Mouse (Mus musculus) lung, adult 2 months (tissue): ENCODE measurements around the gene Syt1.

Experiments used
- CTCF ChIP-seq: fragments of 200-500 bp; IDR thresholded peaks from 2 replicates; pipeline ENCODE4 v1.5.1; 2011; ENCODE audit warnings: mild to moderate bottlenecking, low read length, control low read depth; ENCODE audit not compliant: insufficient read depth
- POLR2A ChIP-seq: fragments of 200-500 bp; IDR thresholded peaks from 2 replicates; pipeline ENCODE4 v1.6.1; 2011; ENCODE audit warnings: low read depth, mild to moderate bottlenecking, control low read depth, low read length, borderline replicate concordance; ENCODE audit errors: extremely low read depth

DNA sequence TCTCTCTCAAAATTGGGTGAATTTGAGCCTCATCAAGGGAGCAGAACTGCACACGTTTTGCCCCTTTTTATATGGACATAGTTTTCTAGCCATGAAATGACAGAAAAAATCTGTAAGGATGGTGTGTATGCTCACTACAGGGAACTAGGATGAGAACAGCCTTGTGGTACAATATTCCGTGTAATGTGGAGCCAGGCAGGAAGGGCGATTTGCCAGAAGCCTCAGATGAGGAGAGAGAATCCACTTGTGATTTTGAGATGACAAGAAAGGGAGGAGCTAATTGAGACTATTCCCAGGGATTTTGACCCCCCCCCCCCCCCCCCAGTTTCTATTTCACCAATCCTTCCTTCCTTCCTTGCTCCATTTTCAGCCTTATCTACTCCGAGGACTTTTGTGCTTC lies 431.4 kb downstream of the Syt1 start:
- TF ChIP-seq CTCF, result no peak
- TF ChIP-seq POLR2A, result no peak
